Mouse (Mus musculus) 3T3-L1 (cell line): ENCODE data around the gene Gm12248.
"Not testable (repeated sequence)": the region's sequence is repeated elsewhere in the genome, so short reads cannot be mapped to it uniquely, and the experiment has no call there.

Experiments
- DNase-seq: peaks from one replicate; pipeline ENCODE4 v3.0.0-alpha.2; 2015; ENCODE audit warnings: low read depth, low spot score

Gm12248 gene

DNA sequence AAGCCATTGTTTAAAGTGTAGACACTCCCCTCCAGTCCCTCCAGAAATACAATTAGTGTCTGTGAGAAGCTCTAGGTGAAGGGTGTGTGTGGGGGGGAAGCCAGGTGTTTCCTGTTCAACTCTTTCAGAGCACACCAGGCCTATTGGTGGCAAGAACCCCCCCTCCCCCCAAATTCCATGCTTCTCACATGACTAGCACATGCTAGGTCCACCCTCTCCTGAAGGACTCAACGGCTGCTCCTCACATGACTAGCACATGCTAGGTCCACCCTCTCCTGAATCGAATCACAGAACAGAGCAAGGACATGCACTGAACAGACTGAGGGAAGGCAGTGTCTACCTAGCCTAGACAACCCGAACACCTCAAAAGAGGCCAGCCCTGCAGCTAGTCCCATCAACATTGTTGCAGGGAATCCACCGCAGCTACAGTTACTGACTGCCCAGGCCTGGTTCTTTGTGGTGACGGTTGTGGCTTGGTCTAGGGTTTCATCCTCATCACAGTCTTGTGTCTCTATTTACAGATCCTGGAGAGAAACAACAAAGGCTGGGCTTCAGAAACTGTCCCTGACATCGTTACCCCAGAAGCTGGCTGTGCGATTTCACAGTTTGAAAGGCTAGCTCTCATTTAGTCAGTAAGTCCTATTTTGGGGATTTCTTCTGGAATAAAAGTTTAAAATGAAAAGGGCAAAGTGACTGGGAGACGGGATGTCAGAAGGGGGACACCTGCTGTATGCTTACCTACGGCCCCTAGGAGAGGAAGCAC is 9.8 kb upstream of the Gm12248 start:
- DNase-seq = peak; percentile 28

DNA sequence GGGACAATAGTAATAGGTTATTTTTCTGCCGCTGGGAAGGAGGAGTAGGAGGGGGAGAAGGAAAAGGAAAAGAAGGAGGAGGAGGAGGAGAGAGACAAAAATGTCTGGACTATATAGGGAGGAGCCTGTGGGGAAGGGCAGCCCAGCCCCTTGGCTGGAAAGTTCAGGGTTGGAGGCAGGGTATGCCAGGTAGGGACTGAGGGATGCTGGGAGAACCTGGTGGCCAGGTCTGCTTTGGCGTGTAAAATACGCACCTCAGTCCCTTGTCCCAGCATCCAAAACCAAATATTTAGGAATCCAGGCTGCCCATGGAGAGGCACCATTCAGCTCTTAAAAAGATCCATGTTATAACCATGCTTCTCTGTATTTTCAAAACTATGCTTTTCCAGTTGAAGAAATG is 9.2 kb upstream of the Gm12248 start:
- no peak for DNase-seq

DNA sequence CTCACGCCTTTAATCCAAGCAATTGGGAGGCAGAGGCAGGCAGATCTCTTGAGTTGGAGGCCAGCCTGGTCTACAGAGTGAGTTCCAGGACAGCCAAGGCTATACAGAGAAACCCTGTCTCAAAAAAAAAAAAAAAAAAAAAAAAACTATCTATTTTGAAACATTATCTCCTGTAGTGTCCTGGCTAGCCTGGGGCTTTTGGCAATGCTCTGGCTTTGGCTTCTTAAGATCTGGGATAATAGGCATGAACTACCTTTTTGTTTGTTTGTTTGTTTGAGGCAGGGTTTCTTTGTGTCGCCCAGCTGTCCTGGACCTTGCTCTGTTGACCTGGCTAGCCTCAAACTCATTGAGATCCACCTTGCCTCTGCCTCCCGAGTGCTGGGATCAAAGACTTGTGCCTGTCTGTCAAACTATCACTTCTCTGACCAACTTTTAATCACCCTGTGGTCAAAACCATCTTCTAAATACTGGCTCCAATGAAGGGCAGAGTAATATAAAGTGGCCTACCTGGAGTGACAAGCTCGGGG is 8.3 kb upstream of the Gm12248 start:
- peak; percentile 28 for DNase-seq

DNA sequence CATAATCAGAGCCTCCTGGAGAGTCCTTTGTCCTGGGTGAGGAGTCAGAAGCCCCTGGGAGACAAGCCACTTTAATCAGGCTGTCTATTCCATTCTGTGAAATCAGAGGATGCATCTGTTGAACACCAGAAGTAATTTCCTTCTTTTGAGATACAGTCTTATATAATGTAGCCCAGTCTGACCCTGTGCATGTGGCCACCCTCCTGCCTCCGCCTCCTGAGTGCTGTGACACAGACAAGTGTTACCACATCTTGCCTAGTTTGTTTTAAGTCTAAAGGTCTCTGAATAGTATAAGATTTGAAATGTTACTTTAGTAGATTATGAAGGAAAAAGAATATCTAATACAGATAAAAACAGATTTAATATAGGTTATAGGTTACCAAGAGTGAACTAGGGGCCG is 7.1 kb upstream of the Gm12248 start:
- DNase-seq = no peak

DNA sequence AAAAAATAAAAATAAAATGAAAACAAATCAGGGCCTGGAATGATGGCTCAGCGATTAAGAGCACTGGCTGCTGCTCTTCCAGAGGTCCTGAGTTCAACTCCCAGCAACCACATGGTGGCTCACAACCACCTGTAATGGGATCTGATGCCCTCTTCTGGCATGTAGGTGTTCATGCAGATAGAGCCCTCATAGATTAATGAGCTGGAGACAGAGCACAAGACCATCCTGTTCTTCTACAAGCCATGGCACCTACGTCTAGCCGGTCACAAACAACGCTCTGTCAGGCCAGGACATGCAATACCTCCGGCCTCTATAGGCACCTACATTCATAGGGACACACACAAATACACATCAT is 5.4 kb upstream of the Gm12248 start:
- DNase-seq = not testable (repeated sequence)

DNA sequence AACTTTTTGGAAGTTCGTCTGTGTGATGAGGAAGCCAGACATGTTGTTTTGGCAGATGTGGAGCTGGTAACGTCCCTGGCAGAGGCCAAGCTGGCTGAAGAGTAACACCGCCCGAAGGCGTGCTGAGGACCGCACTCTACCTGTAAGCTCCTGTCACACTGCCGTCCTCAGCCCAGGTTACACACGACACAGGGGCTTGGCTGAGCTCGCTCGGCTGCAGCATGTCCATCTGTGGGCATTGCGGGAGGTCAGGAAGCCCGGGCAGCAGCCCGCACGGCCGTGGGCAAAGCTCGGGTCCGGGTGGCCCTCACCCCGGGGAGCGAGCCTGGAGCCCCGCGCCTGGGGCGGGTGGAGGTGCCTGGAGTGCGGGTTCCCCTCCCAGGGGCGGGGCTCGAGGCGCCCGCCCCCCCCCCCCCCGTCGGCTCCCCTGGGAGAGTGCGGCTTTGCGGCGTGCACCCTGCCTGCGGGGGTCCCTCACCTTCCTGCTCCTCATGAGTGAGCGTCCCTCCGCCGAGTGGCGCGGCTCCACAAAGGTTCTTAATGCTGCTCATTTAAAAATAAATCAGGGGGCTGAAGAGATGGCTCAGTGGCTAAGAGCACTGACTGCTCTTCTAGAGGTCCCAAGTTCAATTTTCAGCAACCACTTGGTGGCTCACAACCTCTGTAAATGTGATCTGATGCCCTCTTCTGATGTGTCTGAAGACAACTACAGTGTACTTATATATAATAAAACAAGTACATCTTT is 4.9 kb upstream of the Gm12248 start:
- DNase-seq = no peak

DNA sequence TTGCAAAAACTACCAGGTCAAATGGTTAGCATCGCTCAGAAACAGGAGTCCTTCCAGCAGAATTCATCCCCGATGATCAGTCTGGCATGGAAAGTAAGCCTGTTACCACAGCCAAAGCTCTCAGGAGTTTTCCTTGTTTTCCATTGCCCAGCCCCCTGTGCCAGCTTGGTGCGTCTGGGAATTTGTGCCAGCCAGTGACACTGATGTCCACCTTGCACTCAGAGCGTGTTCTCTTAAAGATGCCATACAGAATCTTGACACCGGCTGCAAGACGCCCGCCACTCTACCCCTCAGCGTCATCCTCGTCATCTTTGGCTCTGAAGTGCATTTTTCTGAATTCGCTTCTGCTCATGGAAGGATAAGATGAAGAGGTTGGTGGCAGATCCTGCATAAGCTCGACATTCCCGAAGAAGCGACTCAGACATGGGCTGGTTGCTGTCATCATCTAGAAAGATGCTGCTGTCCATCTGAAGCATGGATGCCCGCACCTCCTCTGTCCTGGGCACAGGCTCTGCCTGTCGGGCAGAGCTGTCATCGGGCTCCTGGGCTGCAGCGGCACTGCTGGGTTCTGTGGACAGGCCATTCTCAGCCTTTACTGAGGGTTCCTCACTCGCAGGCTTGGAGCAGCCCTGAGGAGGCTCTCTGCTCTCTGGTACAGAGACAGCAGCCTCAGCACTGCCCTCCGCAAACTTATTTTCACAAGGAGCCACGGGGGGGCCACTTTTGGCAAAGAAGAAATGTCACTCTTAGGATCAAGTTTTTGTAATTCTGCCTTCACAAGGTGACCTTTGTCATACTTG is 4.1 kb upstream of the Gm12248 start:
- no peak for DNase-seq

DNA sequence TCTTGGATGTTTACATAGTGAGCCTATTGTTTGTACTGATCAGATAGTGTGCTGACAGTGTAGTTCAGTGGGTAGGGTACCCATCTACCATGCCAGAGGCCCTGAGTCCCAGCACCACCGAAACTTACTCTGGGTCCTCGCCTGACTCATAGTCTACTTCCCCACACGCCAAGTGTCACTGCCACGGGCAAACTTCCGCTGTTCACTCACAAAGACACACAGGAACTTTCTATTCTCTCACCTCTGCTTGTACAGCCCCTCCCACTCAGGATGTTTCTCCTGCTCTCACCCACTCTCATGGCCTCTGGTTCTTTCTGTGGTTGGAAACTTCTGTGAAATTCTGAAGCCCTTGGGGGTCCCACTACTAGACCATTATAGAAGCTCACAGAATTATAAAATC is 3.2 kb upstream of the Gm12248 start:
- no peak for DNase-seq

DNA sequence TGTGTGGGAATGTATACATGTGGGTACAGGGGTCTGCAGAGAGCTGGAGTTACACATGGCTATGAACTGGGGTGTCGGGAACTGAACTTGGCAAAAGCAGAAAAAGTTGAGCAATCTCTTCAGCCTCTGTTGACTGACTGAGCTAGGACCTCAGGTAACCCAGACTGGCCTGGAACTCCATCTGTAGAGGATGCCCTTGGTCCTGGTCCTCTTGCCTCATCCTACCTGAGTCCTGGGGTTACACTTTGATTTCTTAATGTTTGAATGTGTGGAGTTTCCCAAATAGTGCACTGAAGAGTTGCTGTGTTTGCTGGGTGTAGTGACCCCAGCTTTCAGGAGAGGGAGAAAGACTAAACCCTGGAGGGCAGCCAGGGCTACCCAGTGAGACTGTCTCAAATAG is 2.6 kb upstream of the Gm12248 start:
- DNase-seq = no peak

DNA sequence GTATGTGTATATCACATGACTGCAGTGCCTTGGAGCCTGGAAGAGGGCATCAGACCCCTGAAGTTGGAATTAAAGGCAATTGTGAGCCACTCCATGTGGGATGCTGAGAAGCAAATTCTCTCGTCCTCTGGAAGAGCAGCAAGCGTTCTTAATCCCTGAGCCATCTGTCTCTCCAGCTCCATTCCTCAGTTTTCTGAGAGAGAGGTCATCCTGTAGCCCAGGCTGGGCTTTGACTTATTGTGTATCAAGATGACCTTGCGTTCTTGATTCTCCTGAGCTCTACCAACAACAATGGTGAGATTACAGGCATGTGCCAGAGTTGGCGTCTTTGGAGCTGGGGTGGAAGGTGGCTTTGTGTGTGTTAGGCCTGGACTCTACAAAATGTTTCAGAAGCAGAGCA is 1.8 kb upstream of the Gm12248 start:
- no peak for DNase-seq

DNA sequence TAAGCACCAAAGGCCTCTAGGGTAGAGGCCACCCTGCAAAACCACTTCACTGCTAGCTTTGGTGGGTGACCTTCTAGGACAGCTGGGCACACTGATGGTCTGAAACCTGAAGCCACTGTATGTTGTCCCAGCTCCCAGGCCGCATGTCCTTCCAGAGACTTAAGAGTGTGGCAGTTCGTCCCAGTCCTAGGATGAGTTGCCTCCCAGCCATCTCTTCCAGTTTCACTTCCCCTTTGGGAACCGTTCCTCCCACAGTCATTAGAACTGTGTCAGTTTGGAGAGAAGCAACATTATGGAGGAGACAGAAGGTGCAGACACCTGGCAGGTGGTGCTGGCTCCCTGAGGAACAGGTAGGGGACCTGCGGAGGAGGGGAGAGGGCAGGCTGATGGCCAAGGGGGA is 393 bp downstream of the Gm12248 start:
- no peak for DNase-seq

DNA sequence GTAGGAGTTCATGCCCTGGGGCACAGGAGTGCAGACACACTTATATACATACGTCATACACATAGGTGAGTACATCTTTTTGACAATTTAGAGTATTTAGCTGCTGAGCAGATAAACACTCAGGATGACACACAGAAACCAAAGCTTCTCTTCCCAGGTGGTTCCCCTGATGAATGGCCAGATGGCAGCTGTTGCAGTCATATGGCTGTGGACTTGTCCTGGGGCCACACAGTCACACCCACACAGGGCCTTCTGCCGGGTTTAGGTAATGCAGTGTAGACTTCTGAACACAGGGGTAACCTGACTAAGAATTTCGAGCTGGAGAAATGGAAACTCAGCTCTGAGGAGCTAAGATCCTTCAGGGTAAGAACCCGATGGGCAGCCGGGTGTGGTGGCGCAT is 11.2 kb downstream of the Gm12248 start:
- no peak for DNase-seq

DNA sequence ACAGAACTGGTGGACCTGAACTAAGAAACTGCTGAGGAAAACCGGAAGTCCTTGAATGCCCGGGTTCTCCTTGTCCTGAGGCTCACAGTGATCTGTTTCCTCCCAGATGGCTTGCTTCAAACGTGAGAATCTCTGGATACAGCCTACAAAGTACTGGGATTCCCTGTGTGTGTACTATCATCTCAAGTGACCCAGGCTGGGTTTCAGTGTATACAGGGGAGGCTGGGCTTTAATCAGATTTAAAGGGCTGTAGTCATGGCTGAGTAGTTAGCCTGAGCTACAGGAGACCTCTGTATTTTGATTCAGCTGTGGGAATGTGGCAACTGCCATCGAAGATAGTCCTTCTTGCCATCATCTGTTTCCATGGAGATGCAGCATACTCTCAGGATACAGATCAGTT is 15.7 kb downstream of the Gm12248 start:
- no peak for DNase-seq

DNA sequence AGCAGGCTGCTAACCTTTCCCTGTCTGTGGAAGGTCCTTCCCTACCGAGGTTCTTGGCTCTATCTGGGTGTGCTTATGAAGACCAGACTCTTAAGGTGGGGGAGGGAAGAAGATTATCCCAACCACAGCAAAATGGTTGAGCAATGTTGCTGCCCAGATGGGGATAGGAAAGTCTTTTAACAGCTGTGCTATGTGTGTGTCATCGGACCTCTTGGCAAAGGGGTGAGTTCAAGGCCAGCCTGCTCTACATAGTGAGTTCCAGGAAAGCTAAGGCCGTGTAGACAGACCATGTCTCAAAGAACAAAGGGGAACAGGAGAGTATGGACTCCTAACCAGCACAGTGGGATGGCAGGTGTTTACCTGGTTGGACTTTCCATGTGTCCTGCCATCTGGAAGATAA is 20.0 kb downstream of the Gm12248 start:
- DNase-seq = peak; percentile 27

DNA sequence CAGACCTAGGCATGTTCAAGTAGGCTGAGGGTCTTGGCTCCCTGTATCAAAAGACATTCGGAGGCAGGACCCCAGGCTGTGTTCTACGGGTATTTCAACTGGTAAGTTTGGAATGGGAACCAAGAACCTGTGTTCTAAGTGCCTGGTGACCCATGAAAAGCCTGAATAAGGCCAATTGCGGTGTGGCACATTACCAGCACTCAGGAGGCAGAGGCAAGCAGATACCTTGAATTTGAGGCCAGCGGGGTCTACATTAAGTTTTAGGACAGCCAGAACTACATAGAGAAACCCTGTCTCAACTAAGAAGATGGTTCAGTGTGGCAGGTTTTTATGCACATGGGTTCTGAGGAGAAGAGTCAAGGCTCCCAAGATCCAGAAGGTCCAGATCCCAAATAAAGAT is 27.9 kb downstream of the Gm12248 start:
- no peak for DNase-seq

DNA sequence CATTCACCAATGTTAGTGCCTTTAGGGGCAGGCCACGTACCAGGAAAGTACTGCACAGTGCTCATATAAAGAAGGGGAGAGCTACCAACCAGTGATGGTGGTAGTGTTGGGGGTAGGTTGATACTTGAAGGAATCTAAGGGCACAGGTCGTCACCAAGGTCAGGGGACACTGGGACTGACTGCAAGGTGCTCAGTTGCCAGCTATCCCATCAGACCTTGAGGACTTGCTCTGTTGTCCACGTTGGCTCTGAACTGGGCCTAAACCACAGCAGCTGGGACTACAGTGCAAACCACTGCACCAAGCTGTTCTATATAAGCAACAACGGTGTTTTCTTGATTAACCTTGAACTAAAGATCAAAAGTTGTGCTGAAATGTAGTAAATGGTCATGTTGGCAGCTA is 30.3 kb downstream of the Gm12248 start:
- no peak for DNase-seq

DNA sequence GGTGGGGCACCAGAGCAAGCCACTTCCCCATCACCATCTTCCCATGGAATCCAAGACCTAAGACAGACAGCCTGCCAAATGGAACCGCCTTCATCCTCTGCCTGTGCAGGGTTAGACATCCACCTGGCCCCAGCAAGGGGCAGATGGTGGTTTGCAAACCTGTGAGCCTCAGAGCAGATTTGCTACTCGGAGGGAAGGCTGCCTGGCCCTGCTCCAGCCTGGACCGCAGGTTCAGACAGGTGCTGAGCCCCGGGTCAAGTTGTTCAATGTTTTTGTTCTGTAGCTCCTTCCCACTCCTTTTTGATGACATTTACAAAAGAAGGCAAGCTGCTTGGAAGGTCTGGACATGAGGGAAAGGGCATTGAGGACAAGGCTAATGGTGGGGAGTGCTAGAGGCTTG is 31.7 kb downstream of the Gm12248 start:
- DNase-seq = not testable (repeated sequence)

DNA sequence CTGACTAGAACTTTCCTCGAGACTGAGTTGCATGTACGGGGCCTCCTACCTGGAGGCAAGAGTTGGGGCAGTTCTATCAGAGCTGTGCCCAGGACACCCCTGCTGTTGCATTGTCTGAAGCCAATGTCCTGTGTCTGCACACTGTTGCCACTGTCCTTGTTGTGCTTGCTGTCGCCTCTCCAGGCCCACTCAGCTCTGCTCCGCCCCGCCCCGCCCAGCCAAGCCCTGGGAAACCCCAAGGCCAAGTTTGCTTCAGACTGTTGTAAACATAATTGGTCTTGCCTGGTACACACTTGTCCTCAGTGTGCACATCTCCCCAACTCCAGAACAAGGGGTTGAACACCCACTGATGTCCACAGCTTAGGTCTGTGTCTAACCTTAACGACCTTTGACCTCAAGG is 33.2 kb downstream of the Gm12248 start:
- DNase-seq = not testable (repeated sequence)

DNA sequence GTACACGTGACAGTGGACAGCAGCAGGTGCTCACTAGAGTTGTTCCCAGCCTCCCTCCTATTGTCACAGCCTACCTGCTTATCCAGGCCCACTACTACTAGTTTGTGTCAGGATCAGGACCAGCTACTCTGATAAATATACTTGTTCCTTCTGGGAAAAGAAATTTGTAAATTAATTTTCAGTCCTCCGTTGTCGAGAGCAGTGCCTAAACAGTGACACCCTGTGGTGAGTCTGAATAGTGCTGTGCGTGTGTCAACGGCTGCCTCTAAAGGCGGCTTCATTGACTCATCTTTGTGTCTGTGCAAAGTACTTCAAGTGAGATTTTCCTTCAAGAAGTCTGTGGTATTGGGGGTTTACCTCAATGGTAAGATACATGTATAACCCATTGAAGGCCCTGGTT is 35.5 kb downstream of the Gm12248 start:
- DNase-seq = peak; percentile 72

DNA sequence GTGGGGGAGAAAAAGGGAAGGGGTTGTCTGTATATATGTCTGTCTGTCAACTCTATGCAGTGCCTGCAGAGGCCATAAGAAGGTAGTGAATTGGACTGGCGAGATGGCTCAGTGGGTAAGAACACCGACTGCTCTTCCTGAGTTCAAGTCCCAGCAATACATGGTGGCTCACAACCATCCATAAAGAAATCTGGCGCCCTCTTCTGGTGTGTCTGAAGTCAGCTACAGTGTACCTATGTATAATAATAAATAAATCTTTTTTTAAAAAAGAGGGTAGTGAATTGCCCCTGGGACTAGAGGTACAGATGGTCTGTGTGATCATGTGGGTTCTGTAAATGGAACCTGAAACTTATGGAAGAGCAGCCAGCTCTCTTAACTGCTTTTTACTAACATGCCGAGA is 46.5 kb downstream of the Gm12248 start:
- DNase-seq = peak; percentile 18

DNA sequence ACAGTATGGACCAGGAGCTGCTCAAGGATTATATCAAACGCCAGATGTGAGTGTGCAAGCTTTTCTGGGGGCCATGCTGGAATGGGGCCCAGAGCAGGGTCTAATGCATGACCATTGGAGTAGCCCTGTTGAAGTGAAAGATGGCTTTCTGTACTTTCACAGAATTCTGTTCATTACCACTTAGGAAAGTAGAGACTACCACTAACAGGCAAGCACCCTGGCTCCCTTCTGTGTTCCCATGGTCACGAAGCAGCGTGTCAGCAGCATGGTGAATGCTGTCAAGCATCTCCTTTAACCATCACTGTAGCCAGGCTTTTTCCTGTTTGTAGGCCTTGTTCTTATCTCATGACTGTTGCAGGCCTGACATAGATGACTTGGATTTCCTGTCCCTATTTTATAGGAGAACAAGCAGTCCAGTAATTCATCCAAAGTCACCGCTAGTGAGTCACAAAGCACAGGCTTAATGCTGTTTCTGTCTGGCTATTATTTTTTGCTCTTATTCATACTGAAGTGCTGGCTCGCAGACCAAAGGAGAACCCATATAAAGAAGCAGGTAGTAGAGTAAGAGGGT is 50.0 kb downstream of the Gm12248 start:
- DNase-seq = peak; percentile 34

DNA sequence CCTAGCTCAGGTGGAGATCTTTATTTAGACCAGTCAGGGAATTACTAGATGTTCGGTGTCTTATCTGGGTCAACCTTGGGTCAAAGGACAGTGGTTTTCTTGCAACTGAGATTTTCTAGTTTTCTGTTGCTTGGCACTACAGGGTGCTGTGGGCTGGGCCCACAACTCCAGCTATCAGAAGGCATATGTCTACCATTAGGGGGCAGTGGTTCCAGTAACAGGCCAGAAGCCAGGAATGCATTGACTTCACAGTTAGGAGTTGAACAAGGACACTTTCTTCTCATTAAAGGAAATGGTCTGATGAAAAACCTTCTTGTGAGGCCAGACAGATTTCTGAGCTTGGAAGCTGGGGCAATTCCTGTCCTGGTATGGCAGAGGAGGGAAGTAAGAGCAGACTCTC is 53.9 kb downstream of the Gm12248 start:
- peak; percentile 58 for DNase-seq
